Mouse (Mus musculus): ENCODE results near the gene Prx.
A peak's percentile ranks its signal among the peaks of the same experiment; 100 is the strongest.
"Not testable (repeated sequence)": the region's sequence is repeated elsewhere in the genome, so short reads cannot be mapped to it uniquely, and the experiment has no call there.

Gene Prx

GRCm38 (mm10) chr7:27483860-27484259 is 15.3 kb upstream of the Prx start:
- no peak for DNase-seq (ENCODE audit: low read depth, low spot score)

- DNase-seq (ENCODE audit: low read depth, low spot score) = no peak
Measured at GRCm38 (mm10) chr7:27486102-27486769, 12.9 kb upstream of the Prx start.

GRCm38 (mm10) chr7:27486770-27487697 is 12.1 kb upstream of the Prx start, which contains the start of gene Sertad1:
Sertad1 (plus strand) TSS chr7:27486910.
- peak; percentile 100 for DNase-seq (ENCODE audit: low read depth, low spot score)

GRCm38 (mm10) chr7:27487740-27488268 is 11.3 kb upstream of the Prx start:
- DNase-seq (ENCODE audit: low read depth, low spot score) = peak; percentile 63

GRCm38 (mm10) chr7:27489270-27489869 is 9.8 kb upstream of the Prx start:
- peak; percentile 24 for DNase-seq (ENCODE audit: low read depth, low spot score)

GRCm38 (mm10) chr7:27490227-27490542 is 8.9 kb upstream of the Prx start:
- no peak for DNase-seq (ENCODE audit: low read depth, low spot score)

GRCm38 (mm10) chr7:27490543-27491329 is 8.4 kb upstream of the Prx start:
- peak; percentile 91 for DNase-seq (ENCODE audit: low read depth, low spot score)

GRCm38 (mm10) chr7:27491856-27492255 is 7.3 kb upstream of the Prx start:
- no peak for DNase-seq (ENCODE audit: low read depth, low spot score)

- no peak for DNase-seq (ENCODE audit: low read depth, low spot score)
Measured at GRCm38 (mm10) chr7:27493022-27493421, 6.1 kb upstream of the Prx start.

GRCm38 (mm10) chr7:27493450-27493849 is 5.7 kb upstream of the Prx start:
- no peak for DNase-seq (ENCODE audit: low read depth, low spot score)

GRCm38 (mm10) chr7:27494659-27495367 is 4.3 kb upstream of the Prx start:
- not testable (repeated sequence) for DNase-seq (ENCODE audit: low read depth, low spot score)

GRCm38 (mm10) chr7:27501620-27502019 is 2.5 kb downstream of the Prx start:
- DNase-seq (ENCODE audit: low read depth, low spot score) = no peak

- DNase-seq (ENCODE audit: low read depth, low spot score) = no peak
Measured at GRCm38 (mm10) chr7:27506765-27507370, 7.7 kb downstream of the Prx start.

GRCm38 (mm10) chr7:27507711-27508647 is 8.9 kb downstream of the Prx start:
- peak; percentile 98 for DNase-seq (ENCODE audit: low read depth, low spot score)

- DNase-seq (ENCODE audit: low read depth, low spot score) = peak; percentile 88
Measured at GRCm38 (mm10) chr7:27508648-27509005, 9.5 kb downstream of the Prx start.

GRCm38 (mm10) chr7:27510809-27511208 is 11.7 kb downstream of the Prx start:
- DNase-seq (ENCODE audit: low read depth, low spot score) = no peak

- DNase-seq (ENCODE audit: low read depth, low spot score) = no peak
Measured at GRCm38 (mm10) chr7:27514961-27515360, 15.8 kb downstream of the Prx start.

- no peak for DNase-seq (ENCODE audit: low read depth, low spot score)
Measured at GRCm38 (mm10) chr7:27518314-27518713, 19.2 kb downstream of the Prx start.

GRCm38 (mm10) chr7:27520104-27520503 is 21.0 kb downstream of the Prx start:
- no peak for DNase-seq (ENCODE audit: low read depth, low spot score)

Data from CD4-positive, CD25-positive, alpha-beta regulatory T cell, adult 2 months (primary cell).